ENCODE assay signal across 12 mouse cellular contexts in genomic region chr9:60310741-60311317, GRCm38 (mm10).
DNase-seq lines count a peak whose midpoint lies in the region; ATAC-seq and TF ChIP-seq lines count a peak whose summit lies in the region.
"Had no signal": no experiment of that assay in that cellular context is flagged by ENCODE, and none has a peak within 500 bp of the region (broad histone marks: within the 10 kb centered on the region; RNA-seq: fewer than 3 reads in every experiment).

No protein-coding gene starts in this region.

- H3K4me1 ChIP-seq in kidney, postnatal 0 days (replicated peaks; ENCODE audit: insufficient read depth, low read length), result peaks cover 45% of the 10 kb centered on the region
- H3K4me1 ChIP-seq in stomach, embryonic 14.5 days (ENCODE audit: control insufficient read depth, insufficient read depth, low read length), result peaks cover 18% of the 10 kb centered on the region

- no peak for TF ChIP-seq CTCF in kidney, postnatal 0 days (IDR thresholded peaks at IDR 0.05; ENCODE audit: low read depth)

- no peak overlapping the region for H3K9ac ChIP-seq in kidney, postnatal 0 days (ENCODE audit: low read depth, low read length)
- H3K9ac ChIP-seq in stomach, embryonic 14.5 days (replicated peaks; ENCODE audit: low read depth, low read length), result no peak overlapping the region
- H3K9ac ChIP-seq: hindbrain, embryonic 15.5 days; liver, embryonic 13.5 days had no signal

- H3K36me3 ChIP-seq in kidney, postnatal 0 days (ENCODE audit: insufficient read depth, low read length), result no peaks in the 10 kb centered on the region
- no peaks in the 10 kb centered on the region for H3K36me3 ChIP-seq in stomach, embryonic 14.5 days (ENCODE audit: control insufficient read depth, insufficient read depth, low read length)
- H3K36me3 ChIP-seq: G1E; hindbrain, embryonic 15.5 days; liver, embryonic 13.5 days had no signal

- H3K27ac ChIP-seq in kidney, postnatal 0 days, result 0 out of 2 replicates have a peak overlapping the region, but pooled peaks have one; percentile 70
- H3K27ac ChIP-seq in stomach, embryonic 14.5 days (ENCODE audit: low read length), result peak overlapping the region; percentile 15; the same call in 1 of the 2 replicates
- H3K27ac ChIP-seq: liver, embryonic 13.5 days had no signal

- DNase-seq in heart, adult 11 months, result peak; percentile 85
- DNase-seq in heart, adult 8-10 months (ENCODE audit: low spot score), result no peak
- no peak for DNase-seq in kidney, postnatal 0 days (ENCODE audit: low spot score)
- no peak for DNase-seq in kidney, postnatal 36 days
- DNase-seq in NIH3T3 (ENCODE audit: low read depth), result peak; percentile 25
- DNase-seq in right cerebral cortex, postnatal 14 days, result no peak
- no peak for DNase-seq in retina, postnatal 1 day
- DNase-seq: liver, embryonic 13.5 days had no signal

- no peak overlapping the region for H3K4me2 ChIP-seq in kidney, postnatal 0 days (ENCODE audit: low read length)
- no peak overlapping the region for H3K4me2 ChIP-seq in stomach, embryonic 14.5 days (replicated peaks; ENCODE audit: low read depth, low read length)
- H3K4me2 ChIP-seq: hindbrain, embryonic 15.5 days; liver, embryonic 13.5 days had no signal

- WGBS in kidney, postnatal 0 days, result 65% methylated on average over 8 of the region's 8 CpGs
- 60% methylated on average over 8 of the region's 8 CpGs for WGBS in stomach, embryonic 14.5 days

- H3K4me3 ChIP-seq in kidney, postnatal 0 days (replicated peaks; ENCODE audit: low read depth, low read length), result no peak overlapping the region
- H3K4me3 ChIP-seq in stomach, embryonic 14.5 days (ENCODE audit: low read depth, low read length), result no peak overlapping the region
- H3K4me3 ChIP-seq: erythroblast, embryonic 14.5 days; hindbrain, embryonic 15.5 days; liver, embryonic 13.5 days had no signal

- H3K9me3 ChIP-seq in kidney, postnatal 0 days (replicated peaks; ENCODE audit: low read length), result no peaks in the 10 kb centered on the region
- H3K9me3 ChIP-seq in stomach, embryonic 14.5 days (ENCODE audit: control insufficient read depth, low read depth, low read length), result no peaks in the 10 kb centered on the region
- H3K9me3 ChIP-seq: G1E; hindbrain, embryonic 15.5 days; liver, embryonic 13.5 days had no signal

- H3K27me3 ChIP-seq in kidney, postnatal 0 days (ENCODE audit: insufficient read depth, low read length), result no peaks in the 10 kb centered on the region
- no peaks in the 10 kb centered on the region for H3K27me3 ChIP-seq in stomach, embryonic 14.5 days (ENCODE audit: control insufficient read depth, insufficient read depth, low read length)
- H3K27me3 ChIP-seq: hindbrain, embryonic 15.5 days; liver, embryonic 13.5 days had no signal

- ATAC-seq in kidney, postnatal 0 days (replicated peaks; ENCODE audit: low FRiP score, low read depth), result no peak
- ATAC-seq in stomach, embryonic 14.5 days (ENCODE audit: insufficient number of reproducible peaks, insufficient read depth, low FRiP score, low read depth), result no peak

Comparison
In these comparisons a context has a peak if more than half of its experiments do, and no peak if none do; other contexts are left out.
1. DNase-seq: peak in heart, adult 11 months (single experiment) and NIH3T3 (single experiment); none in heart, adult 8-10 months (single experiment), kidney, postnatal 0 days (single experiment), kidney, postnatal 36 days (0 of 2), right cerebral cortex, postnatal 14 days (single experiment) and retina, postnatal 1 day (single experiment).